In the genomic region with DNA sequence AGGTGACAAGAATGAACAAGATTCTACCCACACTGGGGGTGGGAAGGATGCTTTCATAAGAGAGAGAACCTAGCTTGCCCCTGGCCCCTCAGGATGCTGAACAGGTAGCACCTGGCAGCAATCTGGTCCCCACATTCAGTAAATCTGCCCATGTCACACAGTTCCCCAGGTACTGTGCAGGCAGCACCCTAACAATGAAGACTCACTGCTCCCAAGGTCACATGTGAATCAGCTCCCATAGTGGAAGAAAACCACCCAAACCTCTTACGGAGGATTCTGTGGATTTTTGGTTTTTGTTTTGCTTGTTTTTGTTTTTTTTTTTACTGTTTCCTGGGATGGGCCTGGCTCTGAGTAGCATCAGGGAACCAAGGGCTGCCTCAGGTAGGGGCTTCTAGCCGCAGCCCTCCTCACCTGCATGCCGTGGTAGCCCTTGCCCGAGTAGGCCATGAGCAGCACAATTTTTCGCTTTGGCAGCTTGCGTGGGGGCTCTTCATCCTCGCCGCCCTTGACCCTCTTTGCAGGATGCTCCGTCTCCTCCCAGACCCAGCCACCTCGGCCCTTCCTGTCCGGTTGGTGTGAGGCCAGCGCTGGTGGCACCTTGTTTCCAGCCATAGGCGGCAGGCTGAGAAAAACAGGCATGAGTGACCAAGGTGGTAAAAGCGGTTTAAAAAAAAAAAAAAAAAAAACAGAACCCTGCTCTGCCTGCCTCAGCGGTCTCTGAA, we compare ENCODE assay signal across 8 mouse cellular contexts. TPM values are rescaled to one million over a fixed set of nuclear protein-coding genes. Genes with fewer than 3 reads are reported as not detected.
A peak's percentile ranks its signal among the peaks of the same experiment; 100 is the strongest.
DNase-seq lines count a peak whose midpoint lies in the region; ATAC-seq and TF ChIP-seq lines count a peak whose summit lies in the region.

No protein-coding gene starts in this region.

- peak overlapping the region; percentile 93 for H3K4me3 ChIP-seq in testis, adult 2 months (ENCODE audit: control insufficient read depth, low read depth, low read length)
- peak overlapping the region; percentile 78 for H3K4me3 ChIP-seq in limb, embryonic 14.5 days (replicated peaks; ENCODE audit: low read length)
- peak overlapping the region; percentile 82 for H3K4me3 ChIP-seq in small intestine, adult 2 months (ENCODE audit: low read depth, low read length)

- no peaks in the 10 kb centered on the region for H3K9me3 ChIP-seq in limb, embryonic 14.5 days (ENCODE audit: control insufficient read depth, low read length)

- peak overlapping the region; percentile 78 for H3K9ac ChIP-seq in limb, embryonic 14.5 days (ENCODE audit: low read depth, low read length, severe bottlenecking)

- H3K36me3 ChIP-seq in testis, adult 2 months (ENCODE audit: control insufficient read depth, insufficient read depth, low read length) = no peaks in the 10 kb centered on the region
- H3K36me3 ChIP-seq in limb, embryonic 14.5 days (ENCODE audit: control insufficient read depth, insufficient read depth, low read length) = peaks cover 40% of the 10 kb centered on the region
- peaks cover 15% of the 10 kb centered on the region for H3K36me3 ChIP-seq in small intestine, adult 2 months (ENCODE audit: control insufficient read depth, insufficient read depth, low read length)

- H3K27me3 ChIP-seq in testis, adult 2 months (ENCODE audit: control insufficient read depth, insufficient read depth, low read length) = no peaks in the 10 kb centered on the region
- H3K27me3 ChIP-seq in limb, embryonic 14.5 days (ENCODE audit: control insufficient read depth, insufficient read depth, low read length) = no peaks in the 10 kb centered on the region
- no peaks in the 10 kb centered on the region for H3K27me3 ChIP-seq in small intestine, adult 2 months (ENCODE audit: control insufficient read depth, insufficient read depth, low read length)

- H3K4me2 ChIP-seq in limb, embryonic 14.5 days (replicated peaks; ENCODE audit: low read depth, low read length, severe bottlenecking) = peak overlapping the region; percentile 88

- no peak for TF ChIP-seq POLR2A in testis, adult 2 months (IDR thresholded peaks at IDR 0.05; ENCODE audit: control insufficient read depth, low read depth, low read length)
- no peak for TF ChIP-seq POLR2A in limb, embryonic 14.5 days (IDR thresholded peaks at IDR 0.05; ENCODE audit: borderline replicate concordance, extremely low read depth, insufficient read depth, insufficient read length)
- no peak for TF ChIP-seq POLR2A in small intestine, adult 2 months (IDR thresholded peaks at IDR 0.05; ENCODE audit: low read depth, low read length)

- no peak for TF ChIP-seq CTCF in testis, adult 2 months (IDR thresholded peaks at IDR 0.05; ENCODE audit: control insufficient read depth, insufficient read depth, insufficient replicate concordance, low read depth, low read length)
- TF ChIP-seq CTCF in small intestine, adult 2 months (IDR thresholded peaks at IDR 0.05; ENCODE audit: extremely low read depth, insufficient read length, insufficient replicate concordance, low read depth, low read length) = no peak

- no peak overlapping the region; the same call in 1 of the 2 replicates for H3K27ac ChIP-seq in testis, adult 2 months (ENCODE audit: control insufficient read depth, insufficient read depth, low read depth, low read length)
- no peak overlapping the region for H3K27ac ChIP-seq in limb, embryonic 14.5 days (replicated peaks; ENCODE audit: low read depth, low read length)
- H3K27ac ChIP-seq in small intestine, adult 2 months (ENCODE audit: insufficient read depth, low read depth, low read length) = peak overlapping the region; percentile 34; the same call in 1 of the 2 replicates

- ATAC-seq in limb, embryonic 14.5 days (ENCODE audit: low FRiP score, low read depth) = no peak

- peak; percentile 33 for DNase-seq in cerebellum, adult 11 months
- DNase-seq in cerebellum, postnatal 36 days = no peak
- DNase-seq in testis, postnatal 14 days (ENCODE audit: low spot score) = no peak
- no peak for DNase-seq in limb, embryonic 14.5 days (ENCODE audit: low spot score)
- no peak for DNase-seq in right cerebral cortex, postnatal 4 days
- no peak for DNase-seq in Muller cell, postnatal 12 days (ENCODE audit: inconsistent ontology term)

- H3K4me1 ChIP-seq in testis, adult 2 months (ENCODE audit: control insufficient read depth, insufficient read depth, low read length) = peaks cover 13% of the 10 kb centered on the region
- H3K4me1 ChIP-seq in limb, embryonic 14.5 days (ENCODE audit: control insufficient read depth, insufficient read depth, low read length) = peaks cover 6% of the 10 kb centered on the region; the same call in 1 of the 2 replicates
- H3K4me1 ChIP-seq in small intestine, adult 2 months (ENCODE audit: control insufficient read depth, insufficient read depth, insufficient read length, low read length) = peaks cover 6% of the 10 kb centered on the region

- 16% methylated on average over 15 of the region's 15 CpGs for WGBS in limb, embryonic 14.5 days
- WGBS in small intestine, adult 2 months = 7% methylated on average over 15 of the region's 15 CpGs

RNA-seq across cellular contexts. Expression of a gene that starts 1.0 kb away (rescaled TPM):
- 5.2 and 5.6 TPM in 2 replicates for polyA plus RNA-seq in testis, adult 2 months (2012; rRNA removed)
- polyA plus RNA-seq in limb, embryonic 14.5 days (2012; rRNA removed) = 29.4 and 30.6 TPM in 2 replicates
- polyA plus RNA-seq in limb, embryonic 14.5 days (2014; fragmentation: Nextera tagmentation; extraction: Ambion mirVana) = 20.0 and 20.9 TPM in 2 replicates
- polyA plus RNA-seq in small intestine, adult 2 months (2012; rRNA removed) = 12.9 and 22.2 TPM in 2 replicates

RNA-seq across cellular contexts. Expression of a gene that starts 8.9 kb away (rescaled TPM):
- 196 and 227 TPM in 2 replicates for polyA plus RNA-seq in testis, adult 2 months (2012; rRNA removed)
- 62.2 and 65.1 TPM in 2 replicates for polyA plus RNA-seq in limb, embryonic 14.5 days (2012; rRNA removed)
- polyA plus RNA-seq in limb, embryonic 14.5 days (2014; fragmentation: Nextera tagmentation; extraction: Ambion mirVana) = 37.9 and 38.2 TPM in 2 replicates
- polyA plus RNA-seq in small intestine, adult 2 months (2012; rRNA removed) = 21.8 and 45.0 TPM in 2 replicates

RNA-seq across cellular contexts. Expression of a gene that starts 30.5 kb away (rescaled TPM):
- 15.4 and 16.1 TPM in 2 replicates for polyA plus RNA-seq in testis, adult 2 months (2012; rRNA removed)
- polyA plus RNA-seq in limb, embryonic 14.5 days (2012; rRNA removed) = 62.6 and 85.6 TPM in 2 replicates
- polyA plus RNA-seq in limb, embryonic 14.5 days (2014; fragmentation: Nextera tagmentation; extraction: Ambion mirVana) = 28.1 and 36.9 TPM in 2 replicates
- polyA plus RNA-seq in small intestine, adult 2 months (2012; rRNA removed) = 20.0 and 34.6 TPM in 2 replicates
